In genomic region chr7:100493484-100494414, GRCm38 (mm10) we compare ENCODE assay signal across 8 mouse cellular contexts. TPM values are rescaled to one million over a fixed set of nuclear protein-coding genes. Genes with fewer than 3 reads are reported as not detected.
DNase-seq lines count a peak whose midpoint lies in the region; ATAC-seq and TF ChIP-seq lines count a peak whose summit lies in the region.

No protein-coding gene starts in this region.

- intact Hi-C loops in heart, postnatal 25 days (cut with DNase I): loop anchor here (2.0 kb wide), 1 partner anchor 63 kb away; no protein-coding TSS in a partner anchor

- no peaks in the 10 kb centered on the region; the same call in 1 of the 2 replicates for H3K4me1 ChIP-seq in bone marrow, adult 2 months (ENCODE audit: control insufficient read depth, insufficient read depth, low read length)
- H3K4me1 ChIP-seq in kidney, embryonic 14.5 days (ENCODE audit: control insufficient read depth, insufficient read depth, low read length): peaks cover 15% of the 10 kb centered on the region
- H3K4me1 ChIP-seq in small intestine, adult 2 months (ENCODE audit: control insufficient read depth, insufficient read depth, insufficient read length, low read length): peaks cover 16% of the 10 kb centered on the region

- no peak for TF ChIP-seq CTCF in bone marrow, adult 2 months (IDR thresholded peaks at IDR 0.05; ENCODE audit: control insufficient read depth, insufficient read depth, low read length)
- no peak for TF ChIP-seq CTCF in small intestine, adult 2 months (IDR thresholded peaks at IDR 0.05; ENCODE audit: extremely low read depth, insufficient read length, insufficient replicate concordance, low read depth, low read length)

- peak overlapping the region; percentile 60 for H3K9ac ChIP-seq in kidney, embryonic 14.5 days (ENCODE audit: low read depth, low read length)

- H3K27me3 ChIP-seq in kidney, embryonic 14.5 days (ENCODE audit: control insufficient read depth, insufficient read depth, low read length): no peaks in the 10 kb centered on the region
- no peaks in the 10 kb centered on the region for H3K27me3 ChIP-seq in small intestine, adult 2 months (ENCODE audit: control insufficient read depth, insufficient read depth, low read length)

- H3K4me3 ChIP-seq in bone marrow, adult 2 months (replicated peaks; ENCODE audit: control insufficient read depth, low read depth, low read length): peak overlapping the region; percentile 82
- peak overlapping the region; percentile 53 for H3K4me3 ChIP-seq in kidney, embryonic 14.5 days (ENCODE audit: low read length)
- H3K4me3 ChIP-seq in small intestine, adult 2 months (ENCODE audit: low read depth, low read length): peak overlapping the region; percentile 72

- H3K4me2 ChIP-seq in kidney, embryonic 14.5 days (replicated peaks; ENCODE audit: low read depth, low read length): peak overlapping the region; percentile 84

- 2% methylated on average over 19 of the region's 19 CpGs for WGBS in bone marrow, adult 2 months
- WGBS in kidney, embryonic 14.5 days: 16% methylated on average over 19 of the region's 19 CpGs
- 6% methylated on average over 19 of the region's 19 CpGs for WGBS in small intestine, adult 2 months

- H3K27ac ChIP-seq in bone marrow, adult 2 months (ENCODE audit: control insufficient read depth, insufficient read depth, low read depth, low read length, poor library complexity): peak overlapping the region; percentile 92
- H3K27ac ChIP-seq in kidney, embryonic 14.5 days (ENCODE audit: low read depth, low read length): peak overlapping the region; percentile 88
- H3K27ac ChIP-seq in small intestine, adult 2 months (ENCODE audit: insufficient read depth, low read depth, low read length): peak overlapping the region; percentile 92

- no peaks in the 10 kb centered on the region for H3K9me3 ChIP-seq in kidney, embryonic 14.5 days (ENCODE audit: control insufficient read depth, low read length)

- DNase-seq in heart, adult 11 months: peak; percentile 97
- DNase-seq in heart, postnatal 25 days (ENCODE audit: low spot score): no peak
- peak; percentile 66 to 75 for DNase-seq in heart, adult 18-20 months
- DNase-seq in lung, postnatal 14 days: peak; percentile 59
- no peak for DNase-seq in cerebellum, adult 8-10 months

- peaks cover 21% of the 10 kb centered on the region for H3K36me3 ChIP-seq in kidney, embryonic 14.5 days (ENCODE audit: control insufficient read depth, insufficient read depth, low read length)
- H3K36me3 ChIP-seq in small intestine, adult 2 months (ENCODE audit: control insufficient read depth, insufficient read depth, low read length): peaks cover 35% of the 10 kb centered on the region

- ATAC-seq in kidney, embryonic 14.5 days (ENCODE audit: low FRiP score, low TSS enrichment): peak; percentile 38

- no peak for TF ChIP-seq POLR2A in bone marrow, adult 2 months (IDR thresholded peaks at IDR 0.05; ENCODE audit: borderline replicate concordance, control insufficient read depth, low read depth, low read length)
- TF ChIP-seq POLR2A in small intestine, adult 2 months (IDR thresholded peaks at IDR 0.05; ENCODE audit: low read depth, low read length): no peak

RNA-seq across cellular contexts. Expression of gene Ucp2, which starts 0.6 kb away (rescaled TPM):
- total RNA-seq in heart, postnatal 25 days (2021): 100 to 1,000 TPM; 426 to 460 TPM
- 557 and 572 TPM in 2 replicates for polyA plus RNA-seq in bone marrow, adult 2 months (2011; ENCODE audit: insufficient read depth, insufficient read length, low replicate concordance, missing spikeins)
- total RNA-seq in heart, adult 18-20 months (2021): 100 to 1,000 TPM; 255 to 377 TPM
- 156 and 193 TPM in 2 replicates for polyA plus RNA-seq in kidney, embryonic 14.5 days (2014; fragmentation: Nextera tagmentation; extraction: Ambion mirVana)
- polyA plus RNA-seq in small intestine, adult 2 months (2012; rRNA removed): 597 and 876 TPM in 2 replicates

RNA-seq across cellular contexts. Expression of gene Ucp3, which starts 21.0 kb away (rescaled TPM):
- total RNA-seq in heart, postnatal 25 days (2021): 10 to 100 TPM; 40.6 to 49.9 TPM
- polyA plus RNA-seq in bone marrow, adult 2 months (2011; ENCODE audit: insufficient read depth, insufficient read length, low replicate concordance, missing spikeins): 0.77 TPM in 1 of 2 replicates, not detected in the other
- 10 to 100 TPM; 15.7 to 43.8 TPM for total RNA-seq in heart, adult 18-20 months (2021)
- 0.08 TPM in 1 of 2 replicates, not detected in the other for polyA plus RNA-seq in kidney, embryonic 14.5 days (2014; fragmentation: Nextera tagmentation; extraction: Ambion mirVana)
- polyA plus RNA-seq in small intestine, adult 2 months (2012; rRNA removed): 0.11 and 0.23 TPM in 2 replicates

RNA-seq across cellular contexts. Expression of gene Dnajb13, which starts 21.0 kb away (rescaled TPM):
- total RNA-seq in heart, postnatal 25 days (2021): not detected
- 3.4 and 4.5 TPM in 2 replicates for polyA plus RNA-seq in bone marrow, adult 2 months (2011; ENCODE audit: insufficient read depth, insufficient read length, low replicate concordance, missing spikeins)
- under 1 TPM in 1 of 2 experiments, not detected in 1; 0.18 TPM for total RNA-seq in heart, adult 18-20 months (2021)
- 0.19 and 0.46 TPM in 2 replicates for polyA plus RNA-seq in kidney, embryonic 14.5 days (2014; fragmentation: Nextera tagmentation; extraction: Ambion mirVana)
- 0.29 and 0.49 TPM in 2 replicates for polyA plus RNA-seq in small intestine, adult 2 months (2012; rRNA removed)

RNA-seq across cellular contexts. Expression of gene Coa4, which starts 43.1 kb away (rescaled TPM):
- 10 to 100 TPM; 14.1 to 16.3 TPM for total RNA-seq in heart, postnatal 25 days (2021)
- polyA plus RNA-seq in bone marrow, adult 2 months (2011; ENCODE audit: insufficient read depth, insufficient read length, low replicate concordance, missing spikeins): 3.5 and 7.4 TPM in 2 replicates
- total RNA-seq in heart, adult 18-20 months (2021): 10 to 100 TPM; 16.2 to 17.6 TPM
- polyA plus RNA-seq in kidney, embryonic 14.5 days (2014; fragmentation: Nextera tagmentation; extraction: Ambion mirVana): 23.8 and 27.1 TPM in 2 replicates
- polyA plus RNA-seq in small intestine, adult 2 months (2012; rRNA removed): 9.4 and 14.8 TPM in 2 replicates

Comparison
In these comparisons a context has a peak if more than half of its experiments do, and no peak if none do; other contexts are left out.
1. DNase-seq: peak in heart, adult 11 months (single experiment), heart, adult 18-20 months (2 of 2) and lung, postnatal 14 days (single experiment); none in heart, postnatal 25 days (single experiment) and cerebellum, adult 8-10 months (single experiment).
2. Peak in every context shown above with its lines, with median percentiles within 50 percentile points of each other: H3K27ac ChIP-seq and H3K4me3 ChIP-seq.